Mouse (Mus musculus) bone marrow macrophage, adult 2 months (primary cell): ENCODE results near the gene AC170998.1. TPM values are rescaled to one million over a fixed set of nuclear protein-coding genes. Genes with fewer than 3 reads are reported as not detected.
A peak's percentile ranks its signal among the peaks of the same experiment; 100 is the strongest.

ENCODE experiments used
- H3K27ac ChIP-seq: 2 replicates; pipeline ENCODE4 v1.5.1; 2012; ENCODE audit warnings: low read depth, low read length; ENCODE audit not compliant: insufficient read depth
- H3K4me1 ChIP-seq: 2 replicates; pipeline ENCODE4 v1.6.1; 2012; ENCODE audit warnings: low read length; ENCODE audit not compliant: control insufficient read depth, insufficient read depth
- H3K4me3 ChIP-seq: 2 replicates; pipeline ENCODE4 v1.5.1; 2012; ENCODE audit warnings: mild to moderate bottlenecking, low read length, moderate library complexity; ENCODE audit not compliant: insufficient read depth
- CTCF ChIP-seq: IDR thresholded peaks from 2 replicates; pipeline ENCODE4 v1.5.1; 2012; ENCODE audit warnings: low read depth, mild to moderate bottlenecking, low read length, moderate library complexity
- POLR2A ChIP-seq: IDR thresholded peaks from 2 replicates; pipeline ENCODE4 v1.6.1; 2012; ENCODE audit warnings: mild to moderate bottlenecking, low read depth, low read length, borderline replicate concordance
- polyA plus RNA-seq: library from polyadenylated mRNA; stranded (reverse); fragments of >200 nt; gene quantifications from 2 replicates; pipeline ENCODE4 v1.2.4, GENCODE M21; 2012; ENCODE audit not compliant: missing spikeins, insufficient read depth, insufficient read length

The AC170998.1 gene
- polyA plus RNA-seq, 1 experiment: 4.0 TPM

DNA sequence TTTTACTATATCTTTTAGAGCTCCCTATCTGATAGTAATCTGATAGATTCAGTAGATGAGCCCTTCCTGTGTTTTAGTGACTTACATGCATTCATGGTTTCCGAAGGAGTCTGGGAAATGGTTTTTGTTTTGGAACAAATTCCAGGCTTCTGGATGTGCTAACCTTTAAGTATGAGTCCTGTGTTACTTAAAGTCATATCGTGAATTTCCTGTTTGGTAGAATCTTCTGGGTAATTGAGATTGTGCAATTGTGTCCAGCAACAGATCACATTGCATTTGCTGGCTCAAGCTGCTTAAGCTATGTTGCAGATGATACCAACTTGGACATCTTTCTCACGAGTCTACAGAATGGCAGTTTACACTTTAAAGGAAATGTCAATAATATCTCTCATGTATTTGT lies 32.8 kb upstream of the AC170998.1 start:
- Histone ChIP-seq H3K4me3 (peak overlapping the region; percentile 82), H3K27ac (peak overlapping the region; percentile 83), H3K4me1 (peaks cover 40% of the 10 kb centered on the region)
- TF ChIP-seq CTCF (no peak), POLR2A (no peak)

DNA sequence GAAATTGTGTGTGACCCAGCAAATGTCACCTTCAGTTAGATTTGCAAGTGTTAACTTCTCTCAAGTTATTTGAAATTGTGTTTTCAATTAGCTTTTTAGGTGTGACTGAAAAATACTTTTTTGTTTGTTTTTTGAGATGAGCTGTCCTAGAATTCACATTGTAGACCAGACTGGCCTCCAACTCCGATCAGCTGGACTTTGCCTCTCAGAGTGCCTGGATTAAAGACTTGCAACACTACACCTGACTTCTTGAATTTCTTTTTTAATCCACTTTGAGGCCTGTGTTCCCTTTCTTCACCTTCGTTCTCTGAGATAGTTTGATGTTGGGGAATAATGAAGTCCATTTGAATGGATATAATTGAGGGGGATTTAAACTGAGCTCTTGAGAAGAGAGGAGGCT lies 31.8 kb upstream of the AC170998.1 start:
- peak overlapping the region; percentile 82 for H3K4me3 ChIP-seq
- H3K4me1 ChIP-seq: peaks cover 47% of the 10 kb centered on the region

DNA sequence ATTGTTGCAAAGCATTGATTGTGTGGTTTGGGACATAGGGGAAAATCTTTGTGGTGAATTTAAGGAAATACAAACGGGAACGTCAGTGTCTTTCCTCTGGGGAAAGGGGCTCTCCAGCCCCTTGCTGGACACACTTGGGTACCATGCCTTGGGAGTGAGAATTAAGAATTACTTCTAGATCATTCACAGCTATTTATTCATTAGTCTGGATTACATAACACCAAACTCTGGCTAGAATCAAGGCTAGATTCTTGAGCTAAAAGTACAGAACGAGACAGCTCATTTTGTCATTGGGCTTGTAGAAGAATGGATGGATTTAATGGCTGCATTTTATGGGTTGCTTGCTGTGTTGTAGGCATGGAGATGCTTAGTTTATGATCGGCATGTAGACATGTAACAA lies 31.1 kb upstream of the AC170998.1 start:
- no peak for TF ChIP-seq CTCF
- TF ChIP-seq POLR2A: no peak
- Histone ChIP-seq H3K27ac (peak overlapping the region; percentile 87), H3K4me1 (peaks cover 48% of the 10 kb centered on the region)

More for the DNA sequence above, 31.8 kb upstream of the AC170998.1 start:
- H3K27ac ChIP-seq: peak overlapping the region; percentile 83
- TF ChIP-seq CTCF (no peak), POLR2A (no peak)

DNA sequence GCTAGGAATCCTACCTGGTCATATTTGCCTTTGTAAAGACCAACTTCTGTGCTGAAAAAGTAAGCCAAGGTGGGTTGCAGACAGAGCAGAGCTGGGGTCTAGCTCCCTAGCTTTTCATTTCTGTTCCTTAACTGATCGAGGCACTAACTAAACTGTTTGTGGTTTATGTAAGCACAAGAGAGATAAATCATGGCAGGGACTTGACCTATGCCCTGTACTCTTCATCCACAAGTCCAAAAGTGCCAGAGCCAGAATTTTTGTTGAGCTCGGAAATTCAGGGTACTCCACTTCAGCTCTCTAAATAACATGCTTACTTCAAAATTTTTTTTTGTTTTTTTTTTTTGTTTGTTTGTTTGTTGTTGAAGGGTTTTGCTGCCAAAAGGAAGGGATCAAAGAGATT lies 29.2 kb upstream of the AC170998.1 start:
- H3K4me1 ChIP-seq: peaks cover 62% of the 10 kb centered on the region
- TF ChIP-seq CTCF (no peak), POLR2A (no peak)
- H3K27ac ChIP-seq: no peak overlapping the region
- H3K4me3 ChIP-seq: no peak overlapping the region

More for the DNA sequence above, 31.1 kb upstream of the AC170998.1 start:
- H3K4me3 ChIP-seq: peak overlapping the region; percentile 14; the same call in 1 of the 2 replicates

DNA sequence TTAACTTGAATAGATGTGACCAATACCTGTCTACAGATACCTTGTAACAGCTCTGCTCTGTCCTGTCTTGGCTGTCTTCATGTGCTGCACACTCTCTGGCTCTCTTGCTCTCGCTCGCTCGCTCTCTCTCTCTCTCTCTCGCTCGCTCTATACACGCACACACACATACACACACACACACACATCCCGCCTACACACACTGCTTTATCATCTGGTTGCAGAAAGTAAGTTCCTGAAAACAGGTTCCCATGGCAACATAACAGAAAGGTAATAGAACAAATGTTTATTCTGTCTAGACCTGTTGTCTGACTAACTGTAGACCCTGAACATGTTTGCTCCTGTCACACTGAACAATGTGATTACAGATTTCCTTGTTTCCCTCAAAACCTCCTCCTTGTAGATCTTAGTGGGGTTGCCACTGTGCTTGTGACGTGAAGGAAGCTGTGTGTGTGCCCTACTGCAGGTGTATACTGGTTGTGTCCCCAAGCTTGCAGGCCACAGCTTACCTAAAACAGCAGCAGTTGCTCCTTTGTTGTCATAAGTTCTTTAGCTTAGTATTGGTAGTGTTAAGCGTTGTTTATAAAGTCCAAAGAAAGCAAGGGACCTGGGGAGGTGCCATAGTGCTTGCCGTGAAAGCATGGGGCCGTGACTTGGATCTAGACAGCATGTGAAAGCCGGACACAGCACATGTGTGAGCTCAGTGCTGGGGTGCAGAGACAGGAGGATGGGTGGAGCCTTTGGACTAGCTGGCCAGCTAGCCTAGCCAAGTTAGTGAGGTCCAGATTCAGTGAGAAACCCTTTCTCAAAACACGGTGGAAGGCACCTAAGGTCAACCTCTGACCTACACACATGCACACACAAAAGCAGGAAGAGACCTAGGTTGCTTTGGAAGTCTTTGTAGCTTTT lies 28.3 kb upstream of the AC170998.1 start:
- H3K4me1 ChIP-seq: peaks cover 69% of the 10 kb centered on the region
- H3K27ac ChIP-seq: peak overlapping the region; percentile 51
- no peak overlapping the region for H3K4me3 ChIP-seq
- TF ChIP-seq CTCF: no peak
- TF ChIP-seq POLR2A: 0 out of 2 replicates have a peak, but pooled peaks have one; percentile 7

DNA sequence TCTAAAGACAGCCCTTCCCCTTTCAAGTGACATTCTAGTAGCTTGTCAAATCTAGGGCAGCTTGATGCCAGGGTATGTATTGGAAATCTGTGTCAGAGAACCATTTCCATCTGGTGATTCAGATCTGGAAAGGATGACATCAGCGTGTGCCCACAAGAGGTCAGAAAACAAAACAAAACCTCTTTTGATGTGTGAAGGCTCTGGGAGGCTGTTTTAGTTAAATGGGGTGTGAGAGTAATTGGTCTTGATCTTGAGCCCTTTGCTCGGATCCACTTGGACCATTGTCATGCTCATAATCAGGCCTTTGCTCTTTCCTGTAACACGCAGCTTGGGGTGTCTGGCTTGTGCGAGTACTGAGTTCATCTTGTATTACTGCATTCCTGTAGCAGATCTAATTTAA lies 27.6 kb upstream of the AC170998.1 start:
- H3K4me3 ChIP-seq: no peak overlapping the region
- TF ChIP-seq POLR2A (no peak), CTCF (no peak)
- peak overlapping the region; percentile 51 for H3K27ac ChIP-seq
- peaks cover 71% of the 10 kb centered on the region for H3K4me1 ChIP-seq

DNA sequence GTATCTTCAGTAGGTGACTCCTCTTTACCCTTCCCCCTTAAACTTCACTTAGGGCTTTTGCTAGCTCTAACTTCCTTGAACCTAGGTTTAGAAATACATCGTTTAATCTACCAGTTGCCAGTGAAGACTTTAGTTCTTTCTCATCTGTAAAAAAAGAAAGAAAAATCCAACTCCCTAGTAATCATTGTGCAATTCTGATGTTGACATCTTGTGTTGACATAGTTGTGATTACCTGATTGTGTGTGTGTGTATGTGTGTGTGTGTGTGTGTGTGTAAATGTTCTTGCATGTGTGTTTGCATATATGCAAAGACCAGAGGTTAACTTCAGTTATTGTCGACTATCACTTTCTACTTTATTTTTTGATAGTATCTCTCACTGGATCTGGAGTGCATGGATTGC lies 27.2 kb upstream of the AC170998.1 start:
- peak overlapping the region; percentile 29; the same call in 1 of the 2 replicates for H3K27ac ChIP-seq
- TF ChIP-seq CTCF: no peak
- TF ChIP-seq POLR2A: no peak
- peaks cover 72% of the 10 kb centered on the region for H3K4me1 ChIP-seq
- H3K4me3 ChIP-seq: no peak overlapping the region

DNA sequence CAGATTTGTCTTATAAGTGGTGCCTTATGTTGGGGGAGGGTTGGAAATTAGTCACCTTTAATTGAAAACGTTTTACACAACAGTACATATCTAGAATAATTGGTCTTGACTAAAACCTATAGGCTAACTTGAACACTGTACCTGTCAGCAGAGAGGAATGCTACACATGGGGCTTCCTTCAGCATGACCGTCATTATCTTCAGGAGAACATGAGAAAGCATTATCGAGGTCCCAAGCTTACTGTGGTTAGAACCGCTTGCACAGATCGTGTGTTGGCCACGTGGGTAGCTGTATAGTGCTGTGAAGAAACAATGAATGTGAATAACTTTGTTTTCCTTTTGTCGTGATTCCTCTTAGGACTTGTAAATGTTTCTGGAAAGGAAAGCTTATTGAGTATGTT lies 26.1 kb upstream of the AC170998.1 start:
- H3K4me3 ChIP-seq: no peak overlapping the region
- peaks cover 70% of the 10 kb centered on the region for H3K4me1 ChIP-seq
- no peak overlapping the region for H3K27ac ChIP-seq
- TF ChIP-seq CTCF (no peak), POLR2A (no peak)

DNA sequence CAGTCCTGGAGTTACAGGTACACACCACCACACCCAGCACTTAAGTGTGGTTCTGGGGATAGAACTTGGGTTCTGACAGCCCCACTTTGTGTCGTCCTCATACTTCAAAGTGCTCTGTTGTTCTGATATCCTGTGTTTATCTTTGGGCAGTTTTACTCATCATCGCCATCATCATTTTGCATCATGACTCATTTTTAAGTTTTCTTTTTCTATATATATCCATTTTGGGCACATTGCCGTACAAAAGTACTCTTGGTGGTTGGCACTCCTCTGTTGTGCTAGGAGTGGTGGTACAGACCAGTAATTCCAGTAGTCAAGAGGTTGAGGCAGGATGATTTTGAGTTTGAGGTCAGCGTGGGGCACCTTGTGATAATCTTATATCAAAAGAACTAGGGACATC lies 24.7 kb upstream of the AC170998.1 start:
- no peak for TF ChIP-seq POLR2A
- TF ChIP-seq CTCF: no peak
- Histone ChIP-seq H3K4me3 (no peak overlapping the region), H3K27ac (peak overlapping the region; percentile 8), H3K4me1 (peaks cover 70% of the 10 kb centered on the region)

DNA sequence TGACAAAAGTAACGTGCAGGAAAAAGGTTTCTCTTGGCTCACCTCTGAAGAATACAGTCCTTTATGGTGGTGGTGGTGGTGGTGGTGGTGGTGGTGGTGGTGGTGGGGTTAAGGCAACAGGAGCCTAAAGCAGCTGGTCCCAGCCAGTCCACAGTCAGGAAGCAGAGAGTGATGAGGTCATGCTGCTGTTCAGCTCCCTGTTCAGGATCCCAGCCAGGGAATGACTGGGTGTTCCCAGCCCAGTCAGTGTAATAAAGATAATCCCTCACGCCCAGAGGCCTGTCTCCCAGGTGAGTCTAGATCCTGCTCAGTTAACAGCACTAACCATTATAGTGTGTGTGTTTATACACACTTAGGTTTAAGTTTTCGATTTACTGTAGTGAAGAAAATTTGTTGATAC lies 24.1 kb upstream of the AC170998.1 start:
- Histone ChIP-seq H3K4me1 (peaks cover 67% of the 10 kb centered on the region), H3K27ac (peak overlapping the region; percentile 21; the same call in 1 of the 2 replicates), H3K4me3 (no peak overlapping the region)
- no peak for TF ChIP-seq CTCF
- TF ChIP-seq POLR2A: no peak
